Mouse (Mus musculus) kidney, embryonic 14.5 days (tissue): ENCODE results near the gene Snrpn. TPM values are rescaled to one million over a fixed set of nuclear protein-coding genes. Genes with fewer than 3 reads are reported as not detected.
"Not testable (repeated sequence)": the region's sequence is repeated elsewhere in the genome, so short reads cannot be mapped to it uniquely, and the experiment has no call there.

Source experiments
- ATAC-seq: fragments of 200-750 bp; cut with Nextera tagmentation; 2 replicates; pipeline ENCODE4 v1.8.0; 2017; ENCODE audit warnings: moderate number of reproducible peaks, mild to moderate bottlenecking, moderate TSS enrichment, moderate library complexity; ENCODE audit not compliant: low FRiP score, low TSS enrichment
- H3K27ac ChIP-seq: fragments of 300-500 bp; sonication (generic); 2 replicates; pipeline ENCODE4 v1.5.1; 2014; ENCODE audit warnings: low read depth, mild to moderate bottlenecking, low read length, moderate library complexity, mixed read lengths
- H3K27me3 ChIP-seq: fragments of 300-500 bp; sonication (generic); 2 replicates; pipeline ENCODE4 v1.6.1; 2014; ENCODE audit warnings: mild to moderate bottlenecking, low read length; ENCODE audit not compliant: control insufficient read depth, insufficient read depth
- H3K36me3 ChIP-seq: fragments of 300-500 bp; sonication (generic); 2 replicates; pipeline ENCODE4 v1.6.1; 2014; ENCODE audit warnings: low read length, mixed read lengths; ENCODE audit not compliant: control insufficient read depth, insufficient read depth
- H3K4me1 ChIP-seq: fragments of 300-500 bp; sonication (generic); 2 replicates; pipeline ENCODE4 v1.6.1; 2014; ENCODE audit warnings: low read length, mixed read lengths; ENCODE audit not compliant: control insufficient read depth, insufficient read depth
- H3K4me2 ChIP-seq: fragments of 300-500 bp; sonication (generic); replicated peaks from 2 replicates; pipeline ENCODE4 v1.6.1; 2014; ENCODE audit warnings: low read depth, mild to moderate bottlenecking, low read length
- H3K4me3 ChIP-seq: fragments of 300-500 bp; sonication (generic); 2 replicates; pipeline ENCODE4 v1.5.1; 2014; ENCODE audit warnings: mild to moderate bottlenecking, low read length
- H3K9ac ChIP-seq: fragments of 300-500 bp; sonication (generic); 2 replicates; pipeline ENCODE4 v1.6.1; 2014; ENCODE audit warnings: low read depth, mild to moderate bottlenecking, low read length, moderate library complexity
- H3K9me3 ChIP-seq: fragments of 300-500 bp; sonication (generic); 2 replicates; pipeline ENCODE4 v1.6.1; 2016; ENCODE audit warnings: low read length; ENCODE audit not compliant: control insufficient read depth
- WGBS: fragments of 180-500 bp; shearing (Covaris S2); extraction: QIAGEN DNeasy Blood & Tissue Kit; methylation state at CpG from one replicate; pipeline ENCODE4 v1.1.7; 2014; 5-methylcytosine and 5-hydroxymethylcytosine counted together
- polyA plus RNA-seq: library from polyadenylated mRNA; unstranded; fragments of >200 nt; fragmentation: Nextera tagmentation; extraction: Ambion mirVana; gene quantifications from 2 replicates; pipeline ENCODE4 v1.2.1, GENCODE M21; 2014

The Snrpn gene
- polyA plus RNA-seq = 40.1 and 42.6 TPM in 2 replicates

DNA sequence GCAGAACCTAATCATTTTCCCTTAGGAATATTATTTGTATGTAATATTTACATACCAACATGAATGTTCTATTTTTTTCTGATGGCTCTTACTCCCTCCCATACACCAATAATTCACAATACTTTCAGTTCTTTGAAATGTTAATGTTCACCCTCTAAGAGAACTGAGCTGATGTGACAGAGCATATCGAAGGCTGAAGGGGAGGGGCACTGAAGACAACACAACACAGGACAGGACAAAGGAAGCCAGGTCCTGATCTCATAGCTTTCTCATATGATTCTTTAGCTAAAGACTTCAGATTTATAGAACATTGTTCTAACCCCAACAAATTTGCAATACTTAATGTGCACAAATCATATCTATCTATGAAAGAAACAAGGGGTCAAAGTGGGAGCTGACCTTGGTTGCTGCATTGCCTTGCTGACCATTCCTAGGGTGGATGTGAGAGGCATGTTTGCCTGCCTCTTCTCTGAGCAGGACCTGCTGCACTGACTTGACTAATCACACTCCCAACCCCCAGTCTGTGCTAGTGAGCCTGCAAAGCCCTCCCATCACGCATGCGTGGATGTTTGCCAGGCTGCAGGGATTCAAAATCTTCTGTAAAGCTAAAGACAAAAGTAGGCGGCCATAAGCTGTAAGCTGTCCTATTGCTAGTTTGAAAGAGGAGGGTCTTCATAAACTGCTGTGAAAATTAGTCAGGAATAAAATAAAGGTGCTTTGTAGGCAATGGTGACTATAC, at the start of gene Snrpn:
TSS of gene Snrpn (minus strand) at position 478 of the 739 bp plus-strand sequence.
- Histone ChIP-seq H3K27me3 (no peaks in the 10 kb centered on the region), H3K4me1 (no peaks in the 10 kb centered on the region), H3K9ac (no peak within 1 kb of the TSS), H3K36me3 (no peaks in the 10 kb centered on the region), H3K9me3 (no peaks in the 10 kb centered on the region), H3K4me3 (no peak within 1 kb of the TSS), H3K4me2 (no peak within 1 kb of the TSS), H3K27ac (no peak within 1 kb of the TSS)
- 69% methylated on average over 4 of the region's 4 CpGs for WGBS
- ATAC-seq = no peak

DNA sequence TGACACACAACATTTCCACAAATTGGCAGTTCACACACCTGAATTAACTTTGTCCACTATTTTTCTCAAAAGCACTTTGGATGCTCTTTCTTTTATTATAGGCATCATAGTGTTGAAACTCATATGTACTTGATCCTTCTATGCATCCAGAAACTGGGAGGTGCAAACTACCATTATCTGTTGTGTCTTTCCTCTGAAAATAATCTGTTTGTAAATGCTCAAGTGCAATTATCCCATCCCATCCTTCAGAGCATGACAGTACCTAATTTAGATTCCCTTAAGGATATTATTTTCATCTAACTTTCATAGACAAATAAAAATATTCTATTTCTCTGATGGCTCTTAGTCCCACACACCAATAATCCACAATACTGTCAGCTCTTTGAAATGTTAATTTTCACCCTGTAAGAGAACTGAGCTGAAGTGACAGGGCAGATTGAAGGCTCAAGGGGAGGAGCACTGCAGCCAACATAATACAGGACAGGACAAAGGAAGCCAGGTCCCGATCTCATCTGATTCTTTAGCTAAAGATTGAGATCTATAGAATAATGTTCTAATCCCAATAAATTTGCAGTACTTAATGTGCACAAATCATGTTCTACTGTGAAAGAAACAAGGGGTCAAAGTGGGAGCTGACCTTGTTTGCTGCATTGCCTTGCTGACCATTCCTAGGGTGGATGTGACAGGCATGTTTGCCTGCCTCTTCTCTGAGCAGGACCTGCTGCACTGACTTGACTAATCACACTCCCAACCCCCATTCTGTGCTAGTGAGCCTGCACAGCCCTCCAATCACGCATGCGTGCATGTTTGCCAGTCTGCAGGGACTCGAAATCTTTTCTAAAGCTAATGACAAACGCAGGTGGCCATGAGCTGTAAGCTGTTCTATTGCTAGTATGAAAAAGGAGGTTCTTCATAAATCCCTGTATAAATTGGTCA, 30.5 kb upstream of the Snrpn start:
- Histone ChIP-seq H3K9ac (no peak overlapping the region), H3K4me3 (no peak overlapping the region), H3K9me3 (no peaks in the 10 kb centered on the region), H3K36me3 (no peaks in the 10 kb centered on the region), H3K27me3 (no peaks in the 10 kb centered on the region), H3K27ac (no peak overlapping the region), H3K4me1 (no peaks in the 10 kb centered on the region), H3K4me2 (no peak overlapping the region)
- WGBS = 73% methylated on average over 5 of the region's 5 CpGs
- ATAC-seq = no peak

DNA sequence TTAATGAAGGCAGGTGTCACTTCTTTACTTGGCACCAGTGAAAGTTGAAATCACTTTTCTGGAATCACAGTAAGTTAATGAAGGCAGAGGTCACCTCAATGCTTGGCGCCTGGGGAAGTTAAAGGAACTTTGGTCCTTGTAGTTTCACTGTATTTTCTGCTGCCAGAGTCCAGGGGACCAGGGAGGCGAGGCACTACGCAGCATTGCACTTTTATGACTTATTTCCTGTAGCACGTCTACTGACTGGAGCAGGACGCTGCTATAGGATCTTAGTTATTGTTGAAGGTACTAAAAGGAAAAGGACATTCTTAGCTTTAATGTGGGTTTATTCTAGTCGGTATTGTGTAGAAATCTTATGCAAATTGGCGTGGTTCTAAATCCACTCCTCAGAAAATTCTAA, 14.7 kb downstream of the Snrpn start:
- Histone ChIP-seq H3K9ac (no peak overlapping the region), H3K9me3 (no peaks in the 10 kb centered on the region), H3K4me3 (no peak overlapping the region), H3K4me1 (no peaks in the 10 kb centered on the region), H3K27ac (no peak overlapping the region), H3K36me3 (no peaks in the 10 kb centered on the region), H3K27me3 (no peaks in the 10 kb centered on the region), H3K4me2 (no peak overlapping the region)
- 59% methylated on average over 7 of the region's 7 CpGs for WGBS
- no peak for ATAC-seq

DNA sequence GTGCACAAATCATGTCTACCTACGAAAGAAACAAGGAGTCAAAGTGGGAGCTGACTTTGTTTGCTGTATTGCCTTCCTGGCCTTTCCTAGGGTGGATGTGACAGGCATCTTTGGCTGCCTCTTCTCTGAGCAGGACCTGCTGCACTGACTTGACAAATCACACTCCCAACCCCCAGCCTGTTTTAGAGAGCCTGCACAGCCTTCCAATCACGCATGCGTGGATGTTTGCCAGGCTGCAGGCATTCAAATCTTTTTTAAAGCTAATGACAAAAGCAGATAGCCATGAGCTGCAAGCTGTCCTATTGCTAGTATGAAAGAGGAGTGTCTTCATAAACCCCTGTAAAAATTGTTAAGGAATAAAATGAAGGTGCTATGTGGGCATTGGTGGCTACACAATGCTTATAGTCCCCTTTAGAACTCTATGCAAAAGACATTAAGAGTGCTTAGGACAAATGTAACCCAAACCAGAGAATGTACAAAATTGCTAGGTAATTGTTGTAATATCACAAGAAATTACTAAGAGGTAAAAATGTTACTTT, 16.9 kb downstream of the Snrpn start:
- not testable (repeated sequence) for H3K9ac ChIP-seq, H3K4me2 ChIP-seq, H3K36me3 ChIP-seq, H3K27ac ChIP-seq, H3K4me1 ChIP-seq, H3K4me3 ChIP-seq, ATAC-seq, H3K9me3 ChIP-seq, H3K27me3 ChIP-seq
- WGBS = 76% methylated on average over 3 of the region's 3 CpGs

DNA sequence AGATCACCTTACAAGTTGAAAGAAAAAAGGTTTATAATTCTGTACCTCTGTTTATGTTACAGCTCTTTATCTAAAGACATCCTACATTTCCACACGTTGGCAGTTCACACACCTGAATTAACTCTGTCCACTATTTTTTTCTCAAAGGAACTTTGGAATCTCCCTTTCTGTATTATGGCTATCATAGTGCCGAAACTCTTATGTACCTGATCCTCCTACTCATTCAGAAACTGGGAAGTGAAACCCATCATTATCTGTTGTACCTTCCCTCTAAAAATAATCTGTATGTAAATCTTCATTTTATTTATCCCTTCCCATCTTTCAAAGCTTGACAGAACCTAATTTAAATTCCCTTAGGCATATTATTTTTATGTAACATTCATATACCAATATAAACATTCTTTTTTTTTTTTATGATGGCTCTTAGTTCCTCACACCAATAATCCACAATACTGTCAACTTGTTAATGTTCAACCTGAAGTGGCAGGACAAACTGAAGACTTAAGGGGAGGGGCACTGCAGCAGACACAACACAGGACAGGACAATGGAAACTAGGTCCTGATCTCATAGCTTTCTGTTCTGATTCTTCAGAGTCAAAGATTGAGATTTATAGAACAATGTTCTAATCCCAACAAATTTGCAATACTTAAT, 17.5 kb downstream of the Snrpn start:
- Histone ChIP-seq H3K27me3 (no peaks in the 10 kb centered on the region), H3K9ac (no peak overlapping the region), H3K9me3 (no peaks in the 10 kb centered on the region), H3K4me2 (no peak overlapping the region), H3K4me3 (no peak overlapping the region), H3K4me1 (no peaks in the 10 kb centered on the region), H3K27ac (no peak overlapping the region), H3K36me3 (no peaks in the 10 kb centered on the region)
- WGBS = 72% methylated on average over 2 of the region's 2 CpGs
- ATAC-seq = no peak

DNA sequence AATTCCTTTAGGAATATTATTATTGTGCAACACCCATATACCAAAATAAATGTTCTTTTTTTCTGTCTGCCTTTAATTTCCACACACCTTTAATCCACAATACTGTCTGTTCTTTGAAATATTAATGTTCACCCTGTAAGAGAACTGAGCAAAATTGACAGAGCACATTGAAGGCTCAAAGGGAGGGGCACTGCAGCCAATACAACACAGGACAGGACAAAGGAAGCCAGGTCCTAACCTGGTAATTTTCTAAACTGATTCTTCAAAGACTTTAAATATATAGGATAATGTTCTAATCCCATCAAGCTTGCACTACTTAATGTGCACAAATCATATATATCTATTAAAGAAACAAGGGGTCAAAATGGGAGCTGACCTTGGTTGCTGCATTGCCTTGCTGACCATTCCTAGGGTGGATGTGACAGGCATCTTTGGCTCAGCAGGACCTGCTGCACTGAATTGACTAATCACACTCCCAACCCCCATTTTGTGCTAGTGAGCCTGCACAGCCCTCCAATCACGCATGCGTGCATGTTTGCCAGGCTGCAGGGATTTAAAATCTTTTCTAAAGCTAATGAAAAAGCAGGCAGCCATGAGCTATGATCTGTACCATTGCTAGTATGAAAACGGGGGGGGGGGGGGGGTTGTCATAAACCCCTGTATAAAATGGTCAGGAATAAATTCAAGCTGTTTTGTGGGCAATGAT, 42.7 kb downstream of the Snrpn start:
- Histone ChIP-seq H3K9me3 (no peaks in the 10 kb centered on the region), H3K4me1 (no peaks in the 10 kb centered on the region), H3K27me3 (no peaks in the 10 kb centered on the region), H3K36me3 (no peaks in the 10 kb centered on the region), H3K27ac (no peak overlapping the region), H3K4me3 (no peak overlapping the region), H3K9ac (no peak overlapping the region), H3K4me2 (no peak overlapping the region)
- ATAC-seq = no peak
- WGBS = 69% methylated on average over 3 of the region's 3 CpGs

DNA sequence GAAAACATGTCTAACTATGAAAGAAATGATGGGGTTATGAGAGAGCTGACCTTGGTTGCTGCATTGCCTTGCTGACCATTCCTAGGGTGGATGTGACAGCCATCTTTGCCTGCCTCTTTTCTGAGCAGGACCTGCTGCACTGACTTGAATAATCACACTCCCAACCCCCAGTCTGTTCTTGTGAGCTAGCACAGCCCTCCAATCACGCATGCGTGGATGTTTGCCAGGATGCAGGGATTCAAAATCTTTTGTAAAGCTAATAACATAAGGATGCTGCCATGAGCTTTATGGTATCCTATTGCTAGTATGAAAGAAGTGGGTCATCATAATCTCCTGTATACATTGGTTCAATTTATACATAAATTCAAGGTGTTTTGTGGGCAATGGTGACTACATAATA, 63.7 kb downstream of the Snrpn start:
- Histone ChIP-seq H3K4me3 (no peak overlapping the region), H3K27me3 (no peaks in the 10 kb centered on the region), H3K36me3 (no peaks in the 10 kb centered on the region), H3K9me3 (no peaks in the 10 kb centered on the region), H3K4me1 (no peaks in the 10 kb centered on the region), H3K4me2 (no peak overlapping the region), H3K9ac (no peak overlapping the region), H3K27ac (no peak overlapping the region)
- WGBS = 75% methylated on average over 2 of the region's 2 CpGs
- no peak for ATAC-seq

DNA sequence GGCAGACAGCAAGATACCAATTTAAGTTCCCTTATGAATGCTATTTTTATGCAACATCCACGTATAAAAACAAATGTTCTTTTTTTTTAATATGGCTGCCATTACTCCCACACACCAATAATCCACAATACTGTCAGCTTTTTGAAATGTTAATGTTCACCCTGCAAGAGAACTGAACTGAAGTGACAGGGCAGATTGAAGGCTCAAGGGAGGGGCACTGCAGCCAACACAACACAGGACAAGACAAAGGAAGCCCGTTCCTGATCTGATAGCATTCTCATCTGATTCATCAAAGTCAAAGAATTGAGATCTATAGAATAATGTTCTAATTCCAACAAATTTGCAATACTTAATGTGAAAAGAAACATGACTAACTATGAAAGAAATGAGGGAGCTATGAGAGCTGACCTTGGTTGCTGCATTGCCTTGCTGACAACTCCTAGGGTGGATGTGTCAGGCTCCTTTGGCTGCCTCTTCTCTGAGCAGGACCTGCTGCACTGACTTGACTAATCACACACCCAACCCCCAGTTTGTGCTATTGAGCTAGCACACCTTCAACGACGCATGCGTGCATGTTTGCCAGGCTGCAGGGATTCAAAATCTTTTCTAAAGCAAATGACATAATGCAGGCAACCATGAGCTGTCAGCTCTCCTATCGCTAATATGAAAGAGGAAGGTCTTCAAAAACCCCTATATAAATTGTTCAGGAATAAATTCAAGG, 92.4 kb downstream of the Snrpn start:
- 75% methylated on average over 6 of the region's 6 CpGs for WGBS
- Histone ChIP-seq H3K9ac (no peak overlapping the region), H3K4me1 (no peaks in the 10 kb centered on the region), H3K27ac (no peak overlapping the region), H3K9me3 (no peaks in the 10 kb centered on the region), H3K36me3 (no peaks in the 10 kb centered on the region), H3K4me2 (no peak overlapping the region), H3K4me3 (no peak overlapping the region), H3K27me3 (no peaks in the 10 kb centered on the region)
- no peak for ATAC-seq
